Comparison of ENCODE assay signal across 8 mouse cellular contexts in the genomic region with DNA sequence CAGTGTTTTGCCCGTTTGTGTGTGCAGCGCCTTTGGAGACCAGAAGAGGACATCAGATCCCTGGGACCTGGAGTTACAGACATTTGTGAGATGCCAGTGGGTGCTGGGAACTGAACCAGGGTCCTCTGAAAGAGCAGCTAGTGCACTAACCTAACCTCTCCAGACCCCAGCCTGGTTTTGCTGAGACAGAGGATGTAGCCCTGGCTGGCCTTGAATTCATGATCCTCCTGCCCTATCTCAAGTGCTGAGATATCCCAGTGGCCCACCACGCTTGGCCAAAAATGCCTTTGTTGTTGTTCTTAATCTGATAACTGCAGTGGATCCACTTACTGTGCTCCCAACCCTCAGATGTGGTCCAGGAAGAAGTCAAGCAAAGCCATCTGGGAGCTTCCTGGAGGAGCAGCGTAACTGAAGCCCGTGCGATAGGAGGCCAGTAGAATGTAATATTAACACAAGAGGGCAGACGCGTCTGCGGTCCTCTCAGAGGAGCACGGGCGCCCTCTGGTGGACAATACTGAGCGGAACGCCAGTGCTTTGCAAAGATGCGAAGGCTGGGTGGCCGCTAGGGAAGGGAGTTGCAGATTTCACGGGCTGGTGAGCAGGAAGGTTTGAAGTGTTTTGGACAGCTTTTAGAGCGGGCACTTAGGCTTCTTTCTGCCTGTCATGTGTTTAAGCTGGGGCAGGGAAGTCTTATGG.
A peak's percentile ranks its signal among the peaks of the same experiment; 100 is the strongest.
DNase-seq lines count a peak whose midpoint lies in the region; ATAC-seq and TF ChIP-seq lines count a peak whose summit lies in the region.

No protein-coding gene starts in this region.

- TF ChIP-seq EP300 in lung, postnatal 0 days (IDR thresholded peaks at IDR 0.05), result no peak

- peak; percentile 57 for ATAC-seq in hindbrain, embryonic 11.5 days (ENCODE audit: low FRiP score)
- ATAC-seq in lung, postnatal 0 days, result peak; percentile 43

- no peak overlapping the region for H3K4me3 ChIP-seq in hindbrain, embryonic 11.5 days (ENCODE audit: low read depth, low read length)
- H3K4me3 ChIP-seq in lung, postnatal 0 days (ENCODE audit: low read depth, low read length), result no peak overlapping the region

- no peaks in the 10 kb centered on the region for H3K27me3 ChIP-seq in hindbrain, embryonic 11.5 days (ENCODE audit: control insufficient read depth, insufficient read depth, low read length)
- H3K27me3 ChIP-seq in lung, postnatal 0 days (replicated peaks; ENCODE audit: insufficient read depth, low read length), result no peaks in the 10 kb centered on the region

- WGBS in hindbrain, embryonic 11.5 days, result 20% methylated on average over 17 of the region's 17 CpGs
- WGBS in lung, postnatal 0 days, result 17% methylated on average over 17 of the region's 17 CpGs

- H3K9me3 ChIP-seq in hindbrain, embryonic 11.5 days (ENCODE audit: control insufficient read depth, low read length), result no peaks in the 10 kb centered on the region
- H3K9me3 ChIP-seq in lung, postnatal 0 days (ENCODE audit: low read length), result no peaks in the 10 kb centered on the region

- peak; percentile 93 for DNase-seq in MEL-GATA-1-ER (ENCODE audit: extremely low read depth, low read depth)
- DNase-seq in cerebellum, adult 9-10 months, result peak; percentile 87
- peak; percentile 56 to 96 for DNase-seq in frontal cortex, adult 2 months (ENCODE audit: extremely low spot score in 1 of 2, low spot score in 1 of 2)
- peak; percentile 97 for DNase-seq in hindbrain, embryonic 11.5 days (ENCODE audit: low spot score)
- peak; percentile 86 for DNase-seq in layer of hippocampus, adult 9-11 months
- DNase-seq in lung, postnatal 0 days (ENCODE audit: low spot score), result peak; percentile 95
- DNase-seq in ovary, postnatal 14 days (ENCODE audit: low spot score), result peak; percentile 94
- DNase-seq in thymus, postnatal 10 days (ENCODE audit: low spot score in 2 of 2), result peak; percentile 88 to 98

- no peaks in the 10 kb centered on the region for H3K4me1 ChIP-seq in hindbrain, embryonic 11.5 days (replicated peaks; ENCODE audit: control insufficient read depth, insufficient read depth, low read length)
- H3K4me1 ChIP-seq in lung, postnatal 0 days (ENCODE audit: insufficient read depth, low read depth, low read length), result 0 out of 2 replicates have a peak, but pooled peaks cover 3% of the 10 kb centered on the region

- H3K4me2 ChIP-seq in hindbrain, embryonic 11.5 days (replicated peaks; ENCODE audit: low read depth, low read length), result no peak overlapping the region
- peak overlapping the region; percentile 3; the same call in 1 of the 2 replicates for H3K4me2 ChIP-seq in lung, postnatal 0 days (replicated peaks; ENCODE audit: low read depth, low read length)

- peak; percentile 100 for TF ChIP-seq CTCF in lung, postnatal 0 days (IDR thresholded peaks at IDR 0.05)

- no peaks in the 10 kb centered on the region for H3K36me3 ChIP-seq in hindbrain, embryonic 11.5 days (ENCODE audit: control insufficient read depth, insufficient read depth, low read length)
- H3K36me3 ChIP-seq in lung, postnatal 0 days (ENCODE audit: insufficient read depth, low read length), result no peaks in the 10 kb centered on the region

- H3K27ac ChIP-seq in hindbrain, embryonic 11.5 days (ENCODE audit: low read depth, low read length), result no peak overlapping the region
- H3K27ac ChIP-seq in lung, postnatal 0 days (ENCODE audit: low read length), result no peak overlapping the region

- H3K9ac ChIP-seq in hindbrain, embryonic 11.5 days (ENCODE audit: low read depth, low read length), result no peak overlapping the region
- no peak overlapping the region for H3K9ac ChIP-seq in lung, postnatal 0 days (replicated peaks; ENCODE audit: low read depth)
